Mouse (Mus musculus): ENCODE measurements around the gene Nrxn3. TPM values are rescaled to one million over a fixed set of nuclear protein-coding genes. Genes with fewer than 3 reads are reported as not detected.

The Nrxn3 gene
- polyA plus RNA-seq, 1 experiment from 2014 or later = 1.6 TPM

DNA sequence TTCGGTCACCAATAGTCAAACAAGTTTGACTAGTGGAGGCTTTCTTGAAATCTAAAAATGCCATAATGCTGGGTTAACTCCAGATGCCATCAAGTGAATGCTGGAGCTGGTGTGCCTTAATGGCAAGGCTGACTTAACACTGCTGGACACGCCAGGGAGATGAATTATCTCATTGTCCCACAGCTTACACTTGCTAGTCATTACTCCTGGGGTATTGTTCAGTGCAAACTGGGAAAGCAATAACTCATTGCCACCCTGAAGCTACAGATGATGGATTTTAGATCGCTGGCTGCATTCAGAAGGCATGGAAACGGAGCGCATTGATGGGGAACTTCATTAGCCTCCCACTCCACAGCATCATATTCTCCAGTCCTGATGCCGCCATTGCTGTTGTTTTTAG is 1263.5 kb downstream of the Nrxn3 start:
- no peak for ATAC-seq (ENCODE audit: extremely low read depth, insufficient number of reproducible peaks, low FRiP score, low TSS enrichment)
- H3K9ac ChIP-seq = no peak overlapping the region
- WGBS = 82% methylated on average over 6 of the region's 6 CpGs
- H3K27ac ChIP-seq (replicated peaks) = no peak overlapping the region
- no peaks in the 10 kb centered on the region for H3K9me3 ChIP-seq
- no peak overlapping the region for H3K4me3 ChIP-seq
- H3K4me1 ChIP-seq = no peaks in the 10 kb centered on the region
- no peaks in the 10 kb centered on the region for H3K36me3 ChIP-seq
- no peak overlapping the region for H3K4me2 ChIP-seq
- no peaks in the 10 kb centered on the region for H3K27me3 ChIP-seq (replicated peaks)

DNA sequence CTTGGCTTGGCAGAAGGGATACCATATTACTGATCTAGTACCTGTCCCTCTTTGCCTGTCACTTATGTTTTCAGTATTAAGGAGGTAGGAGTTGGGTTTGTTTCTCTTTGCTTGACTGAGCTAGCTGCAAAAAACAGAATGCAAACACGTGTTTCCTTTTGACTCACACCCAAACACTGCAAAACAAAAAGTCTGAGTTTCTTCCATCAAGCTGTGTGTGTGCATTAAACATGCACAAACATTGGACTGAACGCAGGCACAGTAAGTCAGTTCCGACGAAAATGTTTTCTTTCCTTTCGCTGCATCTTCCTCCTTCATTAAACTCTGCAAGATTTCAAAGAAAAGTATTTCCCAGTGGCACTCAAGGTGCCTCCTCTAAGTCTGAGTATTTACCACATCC is 1270.6 kb downstream of the Nrxn3 start:
- Histone ChIP-seq H3K9ac (no peak overlapping the region), H3K4me2 (no peak overlapping the region), H3K9me3 (no peaks in the 10 kb centered on the region), H3K27me3 (replicated peaks) (no peaks in the 10 kb centered on the region), H3K27ac (replicated peaks) (no peak overlapping the region), H3K4me3 (no peak overlapping the region), H3K4me1 (no peaks in the 10 kb centered on the region), H3K36me3 (no peaks in the 10 kb centered on the region)
- ATAC-seq (ENCODE audit: extremely low read depth, insufficient number of reproducible peaks, low FRiP score, low TSS enrichment) = no peak
- WGBS = 71% methylated on average over 5 of the region's 5 CpGs

DNA sequence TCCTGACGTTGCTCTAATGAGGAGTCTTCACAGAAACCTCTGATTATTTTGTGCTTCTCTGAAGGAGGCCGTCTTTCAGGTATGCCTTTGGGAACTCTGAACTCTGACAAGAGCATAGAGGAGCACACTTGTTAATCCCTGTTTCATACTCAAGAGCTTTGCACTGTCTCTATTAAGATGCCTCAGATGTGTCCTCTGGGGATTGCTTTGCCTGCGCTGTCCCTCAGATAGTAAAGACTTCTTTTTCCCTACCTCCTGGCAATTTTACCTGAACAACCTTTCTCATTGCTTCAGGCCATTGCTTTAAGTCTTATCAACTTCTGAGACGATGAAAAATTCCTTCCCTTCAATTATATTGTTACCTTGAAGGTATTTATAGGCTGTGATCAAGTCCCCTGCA is 1272.7 kb downstream of the Nrxn3 start:
- H3K9ac ChIP-seq = no peak overlapping the region
- no peak for ATAC-seq (ENCODE audit: extremely low read depth, insufficient number of reproducible peaks, low FRiP score, low TSS enrichment)
- no peaks in the 10 kb centered on the region for H3K36me3 ChIP-seq
- no peaks in the 10 kb centered on the region for H3K9me3 ChIP-seq
- no peaks in the 10 kb centered on the region for H3K27me3 ChIP-seq (replicated peaks)
- no peaks in the 10 kb centered on the region for H3K4me1 ChIP-seq
- 72% methylated on average over 4 of the region's 4 CpGs for WGBS
- no peak overlapping the region for H3K4me3 ChIP-seq
- H3K27ac ChIP-seq (replicated peaks) = no peak overlapping the region
- H3K4me2 ChIP-seq = no peak overlapping the region

DNA sequence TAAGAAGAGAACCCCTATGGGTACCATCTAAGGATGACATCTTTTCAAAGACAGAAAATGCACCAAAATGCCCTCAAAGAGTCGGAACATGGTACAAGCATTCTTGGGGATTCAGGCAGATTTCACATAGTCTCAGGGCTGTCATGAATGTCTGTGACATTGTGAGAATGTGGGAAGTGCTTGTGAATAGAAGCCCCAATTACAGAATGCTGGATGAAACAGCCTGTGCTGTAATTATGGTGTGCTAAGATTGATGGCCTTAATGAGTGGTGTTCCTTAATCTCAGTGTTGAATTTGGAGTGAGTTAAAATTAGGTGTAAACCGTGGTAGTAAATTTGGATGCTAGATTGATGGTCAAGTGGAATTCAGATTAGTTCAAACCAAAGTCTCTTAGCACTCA is 1287.6 kb downstream of the Nrxn3 start:
- Histone ChIP-seq H3K4me3 (no peak overlapping the region), H3K9ac (no peak overlapping the region), H3K9me3 (no peaks in the 10 kb centered on the region), H3K27ac (replicated peaks) (no peak overlapping the region), H3K4me1 (no peaks in the 10 kb centered on the region), H3K4me2 (no peak overlapping the region), H3K36me3 (no peaks in the 10 kb centered on the region), H3K27me3 (replicated peaks) (no peaks in the 10 kb centered on the region)
- WGBS = 79% methylated on average over 2 of the region's 2 CpGs
- ATAC-seq (ENCODE audit: extremely low read depth, insufficient number of reproducible peaks, low FRiP score, low TSS enrichment) = no peak

DNA sequence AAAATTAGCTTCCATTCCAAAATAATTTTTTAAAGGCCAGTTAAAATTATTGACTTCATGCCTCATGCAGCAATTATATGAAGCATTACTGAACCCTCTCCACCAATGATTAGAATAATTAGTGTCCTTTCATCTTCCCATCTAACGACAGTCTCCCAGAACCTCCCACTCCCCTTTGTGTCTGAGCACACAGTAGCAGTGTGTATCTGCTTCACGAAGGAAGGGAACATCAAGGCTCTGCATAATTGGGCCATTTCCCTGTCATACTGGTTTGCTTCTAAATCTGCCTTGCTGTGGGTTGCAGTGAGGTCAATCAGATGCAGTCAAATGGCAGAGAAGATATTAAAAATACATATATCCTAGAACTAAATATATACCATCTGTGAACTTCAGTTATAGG is 1291.3 kb downstream of the Nrxn3 start:
- no peak overlapping the region for H3K4me3 ChIP-seq
- H3K9me3 ChIP-seq = no peaks in the 10 kb centered on the region
- H3K4me2 ChIP-seq = no peak overlapping the region
- 64% methylated on average over 2 of the region's 2 CpGs for WGBS
- H3K4me1 ChIP-seq = no peaks in the 10 kb centered on the region
- no peak overlapping the region for H3K9ac ChIP-seq
- H3K36me3 ChIP-seq = no peaks in the 10 kb centered on the region
- ATAC-seq (ENCODE audit: extremely low read depth, insufficient number of reproducible peaks, low FRiP score, low TSS enrichment) = no peak
- no peak overlapping the region for H3K27ac ChIP-seq (replicated peaks)
- H3K27me3 ChIP-seq (replicated peaks) = no peaks in the 10 kb centered on the region

DNA sequence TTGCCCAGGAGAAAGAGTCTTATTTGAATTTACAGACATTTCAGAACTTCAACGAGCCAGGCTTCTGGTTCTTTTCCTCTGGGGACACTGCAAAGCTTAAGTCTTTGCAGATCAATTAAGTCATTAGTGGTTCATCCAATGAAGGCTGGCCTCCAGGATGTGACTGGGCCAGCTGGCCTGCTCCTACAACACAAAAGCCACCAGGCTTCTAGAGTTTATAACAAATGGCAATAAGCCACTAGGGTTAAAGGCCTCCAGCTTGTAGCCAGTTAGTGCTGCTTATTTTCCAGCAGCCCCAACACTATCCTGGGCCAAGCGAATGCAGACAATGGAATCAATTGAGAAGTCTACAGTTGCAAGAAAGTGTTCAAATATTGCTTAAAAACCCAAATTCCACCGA is 1304.3 kb downstream of the Nrxn3 start:
- H3K27ac ChIP-seq (replicated peaks) = no peak overlapping the region
- H3K9me3 ChIP-seq = no peaks in the 10 kb centered on the region
- no peak overlapping the region for H3K4me3 ChIP-seq
- 60% methylated on average over 3 of the region's 3 CpGs for whole genome bisulfite sequencing
- no peak overlapping the region for H3K9ac ChIP-seq
- no peak for ATAC-seq (ENCODE audit: extremely low read depth, insufficient number of reproducible peaks, low FRiP score, low TSS enrichment)
- no peaks in the 10 kb centered on the region for H3K27me3 ChIP-seq (replicated peaks)
- no peaks in the 10 kb centered on the region for H3K4me1 ChIP-seq
- no peak overlapping the region for H3K4me2 ChIP-seq
- no peaks in the 10 kb centered on the region for H3K36me3 ChIP-seq

DNA sequence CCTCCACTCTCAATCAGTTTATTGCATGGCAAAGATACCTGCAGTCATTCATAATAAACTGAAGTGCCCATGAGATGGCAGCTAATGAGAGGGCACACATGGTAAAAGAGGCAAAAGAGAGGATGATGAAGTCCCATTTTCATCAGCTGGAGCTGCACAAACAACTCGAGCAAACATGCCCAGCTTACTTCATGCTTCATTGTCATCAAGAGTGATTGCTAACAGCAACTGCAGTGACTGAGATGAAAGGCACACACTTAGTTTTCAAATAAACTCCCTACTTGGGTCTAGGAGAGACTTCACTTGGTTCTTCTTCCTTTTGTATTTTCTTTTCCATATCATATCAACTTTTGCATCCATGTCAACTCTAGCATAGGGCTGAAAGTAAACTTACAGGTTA is 1318.4 kb downstream of the Nrxn3 start:
- no peak for ATAC-seq (ENCODE audit: extremely low read depth, insufficient number of reproducible peaks, low FRiP score, low TSS enrichment)
- Histone ChIP-seq H3K9ac (no peak overlapping the region), H3K9me3 (no peaks in the 10 kb centered on the region), H3K36me3 (no peaks in the 10 kb centered on the region), H3K4me2 (no peak overlapping the region), H3K4me3 (no peak overlapping the region), H3K27me3 (replicated peaks) (no peaks in the 10 kb centered on the region), H3K4me1 (peaks cover 3% of the 10 kb centered on the region; the same call in 1 of the 2 replicates), H3K27ac (replicated peaks) (no peak overlapping the region)
- 49% methylated on average over 1 of the region's 1 CpGs for WGBS

DNA sequence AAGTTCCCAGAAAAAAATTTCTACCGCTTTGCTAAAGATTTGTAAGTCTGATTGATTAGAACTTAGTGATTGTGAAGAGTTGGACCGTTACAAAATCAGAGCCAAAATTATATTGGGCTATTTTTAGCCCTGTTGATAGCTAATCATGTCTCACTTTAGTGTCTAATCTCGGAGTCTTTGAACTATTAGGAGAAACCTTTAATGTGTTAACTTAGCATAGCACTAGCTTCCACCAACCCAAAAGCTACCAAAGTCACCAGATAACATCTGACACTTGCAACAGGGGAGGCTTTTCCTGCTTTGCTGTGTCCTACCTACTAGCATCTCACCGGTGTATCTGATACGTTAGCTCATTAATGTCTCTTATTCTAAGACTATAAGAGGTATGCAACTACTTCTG is 1333.6 kb downstream of the Nrxn3 start:
- peak overlapping the region; percentile 34 for H3K4me2 ChIP-seq
- no peaks in the 10 kb centered on the region for H3K9me3 ChIP-seq
- H3K36me3 ChIP-seq = no peaks in the 10 kb centered on the region
- no peak overlapping the region for H3K4me3 ChIP-seq
- peaks cover 26% of the 10 kb centered on the region for H3K4me1 ChIP-seq
- ATAC-seq (ENCODE audit: extremely low read depth, insufficient number of reproducible peaks, low FRiP score, low TSS enrichment) = no peak
- 36% methylated on average over 5 of the region's 5 CpGs for WGBS
- H3K9ac ChIP-seq = no peak overlapping the region
- H3K27me3 ChIP-seq (replicated peaks) = no peaks in the 10 kb centered on the region
- H3K27ac ChIP-seq (replicated peaks) = peak overlapping the region; percentile 65

DNA sequence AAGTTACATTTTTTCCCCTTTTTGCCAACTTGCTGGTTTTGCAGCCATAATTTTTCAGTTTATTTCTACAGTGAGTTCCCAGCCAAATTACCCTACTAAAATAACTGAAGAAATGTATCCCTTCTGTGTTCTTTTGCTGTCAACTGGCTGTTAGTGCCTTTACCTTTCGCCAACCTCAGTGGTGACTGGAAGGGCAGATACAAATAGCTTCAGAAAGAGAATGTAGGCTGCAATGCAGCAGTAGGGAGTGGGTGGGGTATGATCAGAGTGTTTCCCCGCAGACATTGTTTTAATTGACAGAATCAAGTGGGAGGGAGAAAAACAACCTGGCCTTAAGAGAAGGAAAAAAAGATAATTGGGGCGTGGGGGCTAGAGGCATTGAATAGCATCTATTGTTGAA is 1337.1 kb downstream of the Nrxn3 start:
- 62% methylated on average over 3 of the region's 3 CpGs for WGBS
- no peaks in the 10 kb centered on the region for H3K36me3 ChIP-seq
- no peak overlapping the region for H3K4me3 ChIP-seq
- ATAC-seq (ENCODE audit: extremely low read depth, insufficient number of reproducible peaks, low FRiP score, low TSS enrichment) = no peak
- H3K4me1 ChIP-seq = peaks cover 32% of the 10 kb centered on the region
- H3K4me2 ChIP-seq = no peak overlapping the region
- no peaks in the 10 kb centered on the region for H3K27me3 ChIP-seq (replicated peaks)
- H3K27ac ChIP-seq (replicated peaks) = no peak overlapping the region; the same call in 1 of the 2 replicates
- no peak overlapping the region for H3K9ac ChIP-seq
- H3K9me3 ChIP-seq = no peaks in the 10 kb centered on the region

DNA sequence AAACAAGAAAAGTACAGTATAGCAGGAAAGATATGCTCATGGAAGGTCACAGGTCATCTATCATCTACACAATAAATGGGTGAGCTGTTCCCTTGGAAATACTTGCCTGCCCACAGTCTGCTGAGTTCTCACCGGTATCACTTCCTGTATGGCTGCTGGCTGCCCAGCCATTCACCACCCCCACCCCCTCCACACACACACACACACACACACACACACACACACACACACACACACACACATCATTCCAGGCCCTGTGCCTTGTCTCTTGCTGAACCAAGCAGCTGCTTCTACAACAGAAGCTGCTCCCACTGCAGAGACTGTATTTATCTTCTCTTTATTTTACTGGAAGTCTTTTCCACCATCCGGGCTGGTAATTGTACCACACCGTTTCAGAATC is 1338.6 kb downstream of the Nrxn3 start:
- H3K27me3 ChIP-seq (replicated peaks) = no peaks in the 10 kb centered on the region
- no peaks in the 10 kb centered on the region for H3K9me3 ChIP-seq
- no peaks in the 10 kb centered on the region for H3K36me3 ChIP-seq
- peaks cover 24% of the 10 kb centered on the region for H3K4me1 ChIP-seq
- no peak overlapping the region for H3K4me2 ChIP-seq
- no peak for ATAC-seq (ENCODE audit: extremely low read depth, insufficient number of reproducible peaks, low FRiP score, low TSS enrichment)
- H3K9ac ChIP-seq = no peak overlapping the region
- WGBS = 33% methylated on average over 3 of the region's 3 CpGs
- H3K4me3 ChIP-seq = no peak overlapping the region
- peak overlapping the region; percentile 63 for H3K27ac ChIP-seq (replicated peaks)

DNA sequence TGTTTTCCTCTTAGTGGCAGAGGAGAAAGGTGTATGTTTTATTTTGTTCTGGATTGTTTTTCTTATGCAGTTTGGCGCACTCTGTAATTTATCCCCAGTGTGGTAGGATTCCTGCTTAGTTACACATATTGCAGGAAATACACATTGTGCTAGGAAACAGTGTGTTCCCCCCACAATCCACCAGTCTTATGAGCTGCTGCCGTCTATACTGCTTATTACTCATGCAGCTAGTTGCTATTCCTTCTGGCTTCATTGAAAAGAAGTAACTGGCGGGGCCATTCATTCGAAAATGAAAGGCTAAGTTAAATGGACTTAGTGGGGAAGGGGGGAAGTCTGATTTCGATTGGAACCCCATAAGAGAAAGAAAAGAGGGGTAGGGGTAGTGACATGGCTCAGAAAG is 1339.5 kb downstream of the Nrxn3 start:
- Histone ChIP-seq H3K9ac (no peak overlapping the region), H3K9me3 (no peaks in the 10 kb centered on the region), H3K27ac (replicated peaks) (no peak overlapping the region), H3K36me3 (no peaks in the 10 kb centered on the region), H3K4me1 (peaks cover 19% of the 10 kb centered on the region), H3K4me3 (no peak overlapping the region), H3K27me3 (replicated peaks) (no peaks in the 10 kb centered on the region), H3K4me2 (no peak overlapping the region)
- WGBS = 78% methylated on average over 5 of the region's 5 CpGs
- no peak for ATAC-seq (ENCODE audit: extremely low read depth, insufficient number of reproducible peaks, low FRiP score, low TSS enrichment)

DNA sequence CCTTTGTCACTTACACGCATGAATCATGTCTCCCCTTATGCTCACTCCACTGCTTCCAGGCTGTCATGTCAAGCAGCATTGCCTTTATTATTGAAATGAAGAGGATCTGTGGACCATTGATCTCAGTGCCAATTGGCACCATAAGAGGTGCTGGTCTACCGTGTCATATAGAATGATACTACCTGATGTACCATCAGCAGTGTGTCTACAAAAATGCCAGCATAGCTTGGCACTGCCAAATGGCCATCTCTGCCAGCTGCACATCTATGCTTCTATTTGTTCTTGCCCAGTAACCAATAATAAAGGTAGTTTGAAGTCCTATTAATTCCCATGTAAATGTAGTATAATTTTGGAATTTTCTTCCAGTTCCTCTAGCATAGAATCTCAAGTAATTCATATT is 1340.8 kb downstream of the Nrxn3 start:
- H3K27ac ChIP-seq (replicated peaks) = no peak overlapping the region
- 87% methylated on average over 2 of the region's 2 CpGs for WGBS
- no peak overlapping the region for H3K9ac ChIP-seq
- H3K4me3 ChIP-seq = no peak overlapping the region
- H3K27me3 ChIP-seq (replicated peaks) = no peaks in the 10 kb centered on the region
- H3K4me1 ChIP-seq = peaks cover 19% of the 10 kb centered on the region
- no peak for ATAC-seq (ENCODE audit: extremely low read depth, insufficient number of reproducible peaks, low FRiP score, low TSS enrichment)
- no peak overlapping the region for H3K4me2 ChIP-seq
- H3K36me3 ChIP-seq = no peaks in the 10 kb centered on the region
- H3K9me3 ChIP-seq = no peaks in the 10 kb centered on the region

DNA sequence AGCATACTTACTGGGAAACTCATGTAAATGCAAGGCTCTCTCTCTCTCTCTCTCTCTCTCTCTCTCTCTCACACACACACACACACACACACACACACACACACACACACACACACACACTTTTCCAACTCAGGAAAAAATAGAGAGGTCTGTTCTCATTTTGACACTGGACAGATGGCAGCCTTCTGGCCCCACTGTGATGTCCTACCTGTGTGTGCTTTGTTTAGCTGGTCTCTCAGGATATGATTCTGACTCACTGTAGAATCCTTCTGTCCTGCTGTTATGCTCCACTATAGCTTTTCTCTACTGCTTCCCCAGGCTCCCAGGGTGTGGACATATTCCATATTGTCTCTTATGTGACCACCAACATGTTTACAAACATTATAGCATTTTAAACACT is 1363.2 kb downstream of the Nrxn3 start:
- Histone ChIP-seq H3K9me3 (no peaks in the 10 kb centered on the region), H3K27ac (replicated peaks) (no peak overlapping the region), H3K4me3 (no peak overlapping the region), H3K9ac (no peak overlapping the region), H3K4me1 (no peaks in the 10 kb centered on the region), H3K36me3 (no peaks in the 10 kb centered on the region), H3K4me2 (no peak overlapping the region), H3K27me3 (replicated peaks) (no peaks in the 10 kb centered on the region)
- ATAC-seq (ENCODE audit: extremely low read depth, insufficient number of reproducible peaks, low FRiP score, low TSS enrichment) = no peak
